Mouse (Mus musculus) CD4-positive, CD25-positive, alpha-beta regulatory T cell (primary cell): Measurements from ENCODE around the gene Gm21708. TPM values are rescaled to one million over a fixed set of nuclear protein-coding genes. Genes with fewer than 3 reads are reported as not detected.

Experiments used
- polyA plus RNA-seq: library from polyadenylated mRNA; unstranded; fragments of 100-300 nt; shearing (Covaris generic); gene quantifications from one replicate; pipeline ENCODE4 v1.2.1, GENCODE M21; 2017

Gm21708 gene
- polyA plus RNA-seq, result not detected

GRCm38 (mm10) chrY:3410067-3410466, at the start of gene Gm21708, which contains the start of gene Gm21704:
Gm21708 (minus strand) TSS chrY:3410167.
Gm21704 (minus strand) TSS chrY:3410167.

Other genes with a start within 250 kb of the Gm21708 start
- gene Gm21677, start 103.7 kb downstream of the Gm21708 start, polyA plus RNA-seq, result not detected
- gene Gm21693, start 64.8 kb downstream of the Gm21708 start, polyA plus RNA-seq, result not detected
- gene Gm21704, start within 50 bp of the Gm21708 start, polyA plus RNA-seq, result not detected